Mouse (Mus musculus) midbrain, postnatal 0 days (tissue): ENCODE measurements around the gene Fhod1. TPM values are rescaled to one million over a fixed set of nuclear protein-coding genes. Genes with fewer than 3 reads are reported as not detected.

Experiments
- ATAC-seq: fragments of 200-750 bp; cut with Nextera tagmentation; 2 replicates; pipeline ENCODE4 v1.8.0; 2017; ENCODE audit warnings: moderate number of reproducible peaks, mild to moderate bottlenecking, moderate TSS enrichment, moderate library complexity; ENCODE audit not compliant: low FRiP score
- DNase-seq: peaks from one replicate; pipeline ENCODE4 v3.0.0-alpha.2; 2015; ENCODE audit warnings: low spot score
- H3K27ac ChIP-seq: fragments of 300-500 bp; sonication (generic); 2 replicates; pipeline ENCODE4 v1.5.1; 2014; ENCODE audit warnings: low read depth, mild to moderate bottlenecking, low read length, mixed read lengths
- H3K27me3 ChIP-seq: fragments of 300-500 bp; sonication (generic); 2 replicates; pipeline ENCODE4 v1.6.1; 2014; ENCODE audit warnings: low read length, control low read depth, mixed read lengths; ENCODE audit not compliant: insufficient read depth
- H3K36me3 ChIP-seq: fragments of 300-500 bp; sonication (generic); 2 replicates; pipeline ENCODE4 v1.6.1; 2014; ENCODE audit warnings: low read length, control low read depth, mixed read lengths; ENCODE audit not compliant: insufficient read depth
- H3K4me1 ChIP-seq: fragments of 300-500 bp; sonication (generic); 2 replicates; pipeline ENCODE4 v1.6.1; 2014; ENCODE audit warnings: mild to moderate bottlenecking, control low read depth, antibody characterized with exemption, low read length, mixed read lengths; ENCODE audit not compliant: insufficient read depth
- H3K4me2 ChIP-seq: fragments of 300-500 bp; sonication (generic); 2 replicates; pipeline ENCODE4 v1.6.1; 2014; ENCODE audit warnings: low read depth, mild to moderate bottlenecking, low read length, mixed read lengths; ENCODE audit not compliant: poor library complexity, severe bottlenecking
- H3K4me3 ChIP-seq: fragments of 300-500 bp; sonication (generic); 2 replicates; pipeline ENCODE4 v1.5.1; 2014; ENCODE audit warnings: low read depth, mild to moderate bottlenecking, low read length, moderate library complexity
- H3K9ac ChIP-seq: fragments of 300-500 bp; sonication (generic); replicated peaks from 2 replicates; pipeline ENCODE4 v1.6.1; 2014; ENCODE audit warnings: mild to moderate bottlenecking, low read length, moderate library complexity, mixed read lengths; ENCODE audit not compliant: poor library complexity, severe bottlenecking
- H3K9me3 ChIP-seq: fragments of 300-500 bp; sonication (generic); 2 replicates; pipeline ENCODE4 v1.6.1; 2016; ENCODE audit warnings: low read length, control low read depth
- CTCF ChIP-seq: IDR thresholded peaks from 2 replicates; pipeline ENCODE4 v1.5.1; 2016; ENCODE audit warnings: antibody characterized with exemption, mild to moderate bottlenecking
- WGBS: fragments of 180-500 bp; shearing (Covaris S2); extraction: QIAGEN DNeasy Blood & Tissue Kit; methylation state at CpG from one replicate; pipeline ENCODE4 v1.1.7; 2014; 5-methylcytosine and 5-hydroxymethylcytosine counted together
- polyA plus RNA-seq: library from polyadenylated mRNA; unstranded; fragments of >200 nt; fragmentation: Nextera tagmentation; extraction: Ambion mirVana; gene quantifications from 2 replicates; pipeline ENCODE4 v1.2.1, GENCODE M21; 2015
- total RNA-seq: library from RNA; depleted of rRNA; stranded (reverse); fragments of >200 nt; gene quantifications from 2 replicates; pipeline ENCODE4 v1.2.3, GENCODE M21; 2014

Gene Fhod1
- total and polyA plus RNA-seq, 2 experiments from 2014 or later = 0.48 to 3.8 TPM

GRCm38 (mm10) chr8:105380308-105380707, 32.6 kb upstream of the Fhod1 start:
- Histone ChIP-seq H3K27me3 (no peaks in the 10 kb centered on the region), H3K4me3 (no peak overlapping the region), H3K4me1 (no peaks in the 10 kb centered on the region), H3K9ac (no peak overlapping the region), H3K36me3 (no peaks in the 10 kb centered on the region), H3K4me2 (no peak overlapping the region), H3K9me3 (no peaks in the 10 kb centered on the region), H3K27ac (no peak overlapping the region)
- WGBS = 85% methylated on average over 12 of the region's 12 CpGs
- TF ChIP-seq CTCF = no peak
- ATAC-seq (no peak), DNase-seq (no peak)

- WGBS = 62% methylated on average over 19 of the region's 19 CpGs
- peak; percentile 49 for DNase-seq
- Histone ChIP-seq H3K27ac (no peak overlapping the region), H3K9me3 (no peaks in the 10 kb centered on the region; the same call in 1 of the 2 replicates), H3K36me3 (no peaks in the 10 kb centered on the region), H3K4me1 (0 out of 2 replicates have a peak, but pooled peaks cover 4% of the 10 kb centered on the region), H3K9ac (no peak overlapping the region), H3K4me2 (no peak overlapping the region), H3K4me3 (no peak overlapping the region), H3K27me3 (no peaks in the 10 kb centered on the region)
- ATAC-seq = no peak
- TF ChIP-seq CTCF = no peak
Observed at GRCm38 (mm10) chr8:105378673-105379072, 30.9 kb upstream of the Fhod1 start.

- peak overlapping the region; percentile 17; the same call in 1 of the 2 replicates for H3K4me3 ChIP-seq
- H3K9me3 ChIP-seq = no peaks in the 10 kb centered on the region; the same call in 1 of the 2 replicates
- peaks cover 4% of the 10 kb centered on the region; the same call in 1 of the 2 replicates for H3K36me3 ChIP-seq
- no peak overlapping the region for H3K27ac ChIP-seq
- DNase-seq (peak; percentile 43), ATAC-seq (peak; percentile 55; the same call in 1 of the 2 replicates)
- peak overlapping the region; percentile 27 for H3K4me2 ChIP-seq
- 24% methylated on average over 33 of the region's 33 CpGs for WGBS
- H3K4me1 ChIP-seq = 0 out of 2 replicates have a peak, but pooled peaks cover 4% of the 10 kb centered on the region
- peak overlapping the region; percentile 14; the same call in 1 of the 2 replicates for H3K9ac ChIP-seq
- TF ChIP-seq CTCF = peak; percentile 73
- no peaks in the 10 kb centered on the region for H3K27me3 ChIP-seq
Observed at GRCm38 (mm10) chr8:105374513-105374966, 26.8 kb upstream of the Fhod1 start.

- H3K9ac ChIP-seq = 0 out of 2 replicates have a peak within 1 kb of the TSS, but pooled peaks have one; percentile 8
- 56% methylated on average over 2 of the region's 2 CpGs for WGBS
Observed at GRCm38 (mm10) chr8:105373032-105373431, 25.3 kb upstream of the Fhod1 start, which contains the start of gene Plekhg4. TSS of gene Plekhg4 (plus strand) at chr8:105373274.

GRCm38 (mm10) chr8:105372473-105372872, 24.7 kb upstream of the Fhod1 start:
- no peak for ATAC-seq

More at GRCm38 (mm10) chr8:105373032-105373431, 25.3 kb upstream of the Fhod1 start, which contains the start of gene Plekhg4:
- DNase-seq (no peak), ATAC-seq (no peak)
- H3K27me3 ChIP-seq = no peaks in the 10 kb centered on the region
- no peak within 1 kb of the TSS for H3K4me3 ChIP-seq
- no peak for TF ChIP-seq CTCF
- 0 out of 2 replicates have a peak, but pooled peaks cover 4% of the 10 kb centered on the region for H3K4me1 ChIP-seq
- H3K9me3 ChIP-seq = no peaks in the 10 kb centered on the region; the same call in 1 of the 2 replicates
- no peak within 1 kb of the TSS for H3K4me2 ChIP-seq
- H3K27ac ChIP-seq = no peak within 1 kb of the TSS
- peaks cover 13% of the 10 kb centered on the region for H3K36me3 ChIP-seq

GRCm38 (mm10) chr8:105367107-105367506, 19.4 kb upstream of the Fhod1 start:
- H3K4me1 ChIP-seq = no peaks in the 10 kb centered on the region
- peaks cover 37% of the 10 kb centered on the region for H3K36me3 ChIP-seq
- WGBS = 75% methylated on average over 2 of the region's 2 CpGs
- no peaks in the 10 kb centered on the region for H3K27me3 ChIP-seq
- no peak overlapping the region for H3K4me3 ChIP-seq
- H3K9ac ChIP-seq = no peak overlapping the region
- ATAC-seq = no peak
- peak; percentile 70 for TF ChIP-seq CTCF
- DNase-seq = no peak
- H3K4me2 ChIP-seq = no peak overlapping the region
- no peak overlapping the region for H3K27ac ChIP-seq
- H3K9me3 ChIP-seq = no peaks in the 10 kb centered on the region

More at GRCm38 (mm10) chr8:105372473-105372872, 24.7 kb upstream of the Fhod1 start:
- no peak for DNase-seq
- H3K4me3 ChIP-seq = no peak overlapping the region
- TF ChIP-seq CTCF = no peak
- H3K36me3 ChIP-seq = peaks cover 14% of the 10 kb centered on the region
- no peak overlapping the region for H3K4me2 ChIP-seq
- H3K4me1 ChIP-seq = 0 out of 2 replicates have a peak, but pooled peaks cover 4% of the 10 kb centered on the region
- H3K27ac ChIP-seq = no peak overlapping the region
- H3K27me3 ChIP-seq = no peaks in the 10 kb centered on the region
- no peak overlapping the region for H3K9ac ChIP-seq
- WGBS = 78% methylated on average over 8 of the region's 9 CpGs
- H3K9me3 ChIP-seq = no peaks in the 10 kb centered on the region; the same call in 1 of the 2 replicates
